Mouse (Mus musculus) effector memory CD4-positive, alpha-beta T cell, adult 7 months (primary cell): ENCODE results near the gene Klhl7. TPM values are rescaled to one million over a fixed set of nuclear protein-coding genes. Genes with fewer than 3 reads are reported as not detected.

Experiments used
- polyA plus RNA-seq: library from polyadenylated mRNA; unstranded; fragments of 100-300 nt; shearing (Covaris generic); gene quantifications from one replicate; pipeline ENCODE4 v1.2.1, GENCODE M21; 2017

The Klhl7 gene
- polyA plus RNA-seq = 19.3 TPM

GRCm38 (mm10) chr5:24100106-24100809, at the start of gene Klhl7:
Gene Klhl7 (plus strand): TSS chr5:24100605.

GRCm38 (mm10) chr5:24164789-24165445, 64.5 kb downstream of the Klhl7 start, which contains the start of gene Nupl2:
Gene Nupl2 (plus strand): TSS chr5:24164963.

Other genes with a start within 250 kb of the Klhl7 start
- 13.5 TPM for gene Fam126a, start 69.9 kb upstream of the Klhl7 start, polyA plus RNA-seq
- 3.2 TPM for gene Nupl2, start 64.4 kb downstream of the Klhl7 start, polyA plus RNA-seq